Mouse (Mus musculus): ENCODE data around the gene Wdr18. TPM values are rescaled to one million over a fixed set of nuclear protein-coding genes. Genes with fewer than 3 reads are reported as not detected.

Gene Wdr18
- polyA plus RNA-seq, 1 experiment, result 25.0 TPM

DNA sequence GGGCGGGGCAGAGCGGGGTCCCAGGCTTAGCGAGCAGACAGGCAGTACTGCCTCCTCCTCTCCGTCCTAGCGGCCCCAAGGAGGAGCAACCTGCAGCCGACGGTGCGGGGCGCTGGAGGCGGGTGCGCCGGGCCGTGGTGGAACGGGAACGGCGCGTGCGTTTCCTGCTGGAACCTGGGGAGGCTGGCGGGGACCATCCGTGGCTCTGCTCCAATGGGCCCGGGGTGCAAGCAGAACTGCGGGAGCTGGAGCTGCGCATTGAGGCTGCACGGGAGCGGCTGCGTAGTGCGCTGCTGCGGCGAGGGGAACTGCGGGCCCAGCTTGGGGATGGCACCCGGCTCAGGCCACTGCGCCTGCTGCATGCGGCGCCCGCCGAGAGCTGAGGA is 16.8 kb downstream of the Wdr18 start:
- DNase-seq (ENCODE audit: low spot score), result no peak

DNA sequence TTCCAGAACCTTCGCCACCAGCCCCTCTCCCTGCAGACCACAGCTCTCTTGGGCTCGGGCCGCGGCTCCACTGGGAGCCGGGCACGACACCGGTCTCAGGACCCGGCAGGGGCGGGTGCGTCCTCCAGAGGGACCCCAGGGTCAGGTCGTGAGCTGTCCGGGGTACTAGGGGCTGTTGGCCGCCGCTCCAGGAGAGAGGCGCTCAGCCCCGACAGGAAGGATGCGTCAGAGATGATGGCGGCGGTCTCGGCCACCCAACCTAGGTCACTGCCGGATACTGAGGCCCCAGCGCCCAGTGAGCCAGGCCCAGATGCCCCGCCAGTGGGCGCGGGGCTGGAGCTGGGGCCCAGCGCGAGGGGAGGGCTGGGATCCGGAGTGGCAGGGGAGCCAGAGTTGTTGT is 17.4 kb downstream of the Wdr18 start:
- no peak for DNase-seq (ENCODE audit: low spot score)

DNA sequence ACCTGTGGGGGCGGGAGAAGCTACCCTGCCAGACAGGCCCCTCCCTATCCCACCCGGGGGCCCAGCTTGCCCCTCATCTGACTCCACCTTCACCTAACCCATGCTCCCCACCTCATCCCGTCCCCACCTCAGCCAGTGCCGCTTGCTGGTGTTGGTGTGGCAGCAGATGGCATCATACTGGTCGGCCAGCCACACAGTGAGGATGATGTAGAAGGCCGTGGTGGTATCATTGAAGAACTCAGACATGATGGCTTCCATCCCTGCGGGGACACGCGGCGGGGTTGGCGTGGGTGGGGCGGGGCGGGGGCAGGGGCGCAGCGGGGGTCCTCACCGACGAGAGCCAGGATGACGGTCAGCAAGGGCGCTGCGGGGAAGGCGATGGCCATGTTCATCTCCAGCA is 18.1 kb downstream of the Wdr18 start:
- DNase-seq (ENCODE audit: low spot score), result no peak

DNA sequence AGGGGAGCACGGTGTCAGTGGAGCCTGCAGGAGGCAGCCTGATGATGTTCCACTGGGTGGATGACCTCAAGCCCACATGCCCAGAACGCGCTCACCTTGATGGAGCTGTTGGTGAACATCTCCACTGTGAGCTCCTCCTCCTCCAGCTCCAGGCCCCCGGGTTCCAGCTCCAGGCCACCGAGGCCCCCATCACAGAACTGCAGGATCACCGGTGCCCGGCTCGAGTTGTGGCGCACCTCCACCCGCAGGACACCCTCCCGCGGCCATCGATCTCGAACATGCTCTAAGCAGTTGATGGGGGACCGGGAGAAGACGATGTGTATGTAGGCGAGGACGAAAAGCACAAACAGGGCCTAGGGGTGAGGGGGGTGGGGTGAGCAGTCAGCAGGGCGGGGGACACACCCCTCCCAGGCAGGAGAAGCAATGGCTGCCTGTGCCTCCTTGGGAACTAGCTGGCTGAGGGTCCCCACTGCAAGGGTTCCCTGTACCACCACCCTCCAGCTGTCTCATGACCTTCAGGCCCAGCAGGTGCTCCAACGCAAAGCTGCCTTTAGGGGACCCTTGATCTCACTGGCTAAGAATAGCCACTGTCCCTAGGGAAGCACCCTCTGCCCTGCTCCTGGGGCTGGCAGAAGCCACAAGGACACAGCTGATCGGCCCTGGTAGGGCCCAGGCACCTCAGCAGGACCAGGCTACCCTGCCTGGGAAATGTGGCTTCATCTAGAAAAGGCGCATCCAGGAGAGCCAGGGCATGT is 19.6 kb downstream of the Wdr18 start:
- DNase-seq (ENCODE audit: low spot score), result no peak

DNA sequence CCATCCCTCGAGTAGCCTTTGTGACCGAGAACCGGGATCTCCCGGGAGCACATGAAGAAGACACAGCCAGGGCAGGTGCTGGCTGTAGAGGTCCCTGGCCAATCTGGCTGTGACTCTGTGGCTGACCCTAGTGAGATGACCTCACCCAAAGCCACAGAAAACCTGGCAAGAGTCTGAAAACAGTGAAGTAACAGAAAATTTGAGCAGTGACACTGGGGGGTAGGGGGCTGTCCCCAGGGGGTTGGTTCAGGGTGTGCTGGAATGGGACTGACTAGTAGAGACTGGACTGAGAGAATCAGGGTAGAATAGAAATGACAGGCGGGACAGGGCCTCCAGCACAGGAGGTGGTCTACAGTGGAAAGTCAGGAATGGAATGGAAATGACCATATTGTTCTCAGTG is 23.3 kb downstream of the Wdr18 start:
- DNase-seq (ENCODE audit: low spot score), result no peak

DNA sequence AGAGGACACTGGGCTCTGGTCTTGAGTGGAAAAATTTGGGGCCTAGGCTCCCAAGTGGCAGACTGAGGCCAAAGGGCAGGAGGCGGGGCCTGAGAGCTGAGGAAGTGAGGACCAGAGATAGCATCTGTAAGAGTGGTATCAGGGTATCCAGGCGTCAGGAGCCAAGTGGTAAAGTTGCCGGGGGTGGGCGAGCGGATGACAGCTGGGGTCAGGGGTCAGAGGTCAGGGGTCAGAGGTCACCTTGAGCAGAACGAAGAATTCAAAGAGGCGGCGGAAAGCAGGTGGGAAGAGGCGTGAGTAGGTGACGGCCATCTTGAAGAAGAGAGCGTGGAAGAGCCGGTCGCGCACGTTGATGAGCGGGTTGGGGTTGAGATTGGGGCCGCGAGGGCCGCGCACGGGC is 23.7 kb downstream of the Wdr18 start:
- DNase-seq (ENCODE audit: low spot score), result peak; percentile 62

DNA sequence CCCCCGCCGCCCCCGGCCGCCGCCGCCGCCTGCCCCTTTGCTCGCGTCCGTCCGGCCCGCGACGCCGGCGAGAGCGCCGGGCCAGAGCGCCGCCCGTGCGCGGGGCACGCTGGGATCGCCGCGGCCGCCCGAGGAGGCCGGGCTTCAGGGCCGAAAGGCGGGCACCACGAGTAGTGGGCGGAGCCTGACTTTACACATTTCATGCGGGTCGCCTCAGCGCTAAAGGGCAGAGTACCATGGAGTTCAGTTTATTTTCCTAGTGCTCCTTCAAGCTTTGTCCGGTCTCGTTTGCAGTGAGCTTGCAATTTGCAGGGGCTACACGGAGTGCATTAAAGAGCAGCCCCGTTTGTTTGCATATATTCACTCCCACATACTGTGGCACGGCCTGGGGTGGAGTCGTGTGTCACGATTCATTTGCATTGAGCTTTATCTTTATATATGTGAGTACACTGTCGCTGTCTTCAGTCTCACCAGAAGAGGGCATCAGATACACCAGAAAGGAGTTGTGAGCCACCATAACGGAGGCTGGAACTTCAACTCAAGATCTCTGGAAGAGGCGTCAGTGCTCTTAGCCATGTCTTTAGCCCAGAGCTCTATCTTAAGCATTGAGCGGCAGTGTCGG is 24.4 kb downstream of the Wdr18 start, which contains the start of gene Tmem259:
TSS of gene Tmem259 (minus strand) at position 136 of the 622 bp plus-strand sequence.
- DNase-seq (ENCODE audit: low spot score), result peak; percentile 80

DNA sequence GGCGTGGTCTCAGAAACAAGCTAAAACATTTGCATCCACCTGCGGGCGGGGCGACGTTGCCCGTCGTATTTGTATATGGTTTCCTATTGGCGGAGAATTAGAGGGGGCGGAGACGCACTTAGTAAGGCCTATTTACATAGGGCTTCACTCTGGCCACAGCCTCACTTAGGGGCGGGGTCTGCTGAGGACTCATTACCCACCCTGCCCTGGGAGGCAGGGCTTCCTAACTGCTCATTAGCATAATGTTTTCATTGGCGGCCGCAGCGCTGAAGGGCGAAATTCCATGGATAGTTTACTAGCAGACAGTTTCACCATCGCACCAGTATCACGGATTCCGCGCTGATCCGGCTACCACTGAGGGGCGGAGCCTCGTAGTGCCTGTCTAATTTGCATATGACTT is 24.9 kb downstream of the Wdr18 start:
- DNase-seq (ENCODE audit: low spot score), result peak; percentile 79

DNA sequence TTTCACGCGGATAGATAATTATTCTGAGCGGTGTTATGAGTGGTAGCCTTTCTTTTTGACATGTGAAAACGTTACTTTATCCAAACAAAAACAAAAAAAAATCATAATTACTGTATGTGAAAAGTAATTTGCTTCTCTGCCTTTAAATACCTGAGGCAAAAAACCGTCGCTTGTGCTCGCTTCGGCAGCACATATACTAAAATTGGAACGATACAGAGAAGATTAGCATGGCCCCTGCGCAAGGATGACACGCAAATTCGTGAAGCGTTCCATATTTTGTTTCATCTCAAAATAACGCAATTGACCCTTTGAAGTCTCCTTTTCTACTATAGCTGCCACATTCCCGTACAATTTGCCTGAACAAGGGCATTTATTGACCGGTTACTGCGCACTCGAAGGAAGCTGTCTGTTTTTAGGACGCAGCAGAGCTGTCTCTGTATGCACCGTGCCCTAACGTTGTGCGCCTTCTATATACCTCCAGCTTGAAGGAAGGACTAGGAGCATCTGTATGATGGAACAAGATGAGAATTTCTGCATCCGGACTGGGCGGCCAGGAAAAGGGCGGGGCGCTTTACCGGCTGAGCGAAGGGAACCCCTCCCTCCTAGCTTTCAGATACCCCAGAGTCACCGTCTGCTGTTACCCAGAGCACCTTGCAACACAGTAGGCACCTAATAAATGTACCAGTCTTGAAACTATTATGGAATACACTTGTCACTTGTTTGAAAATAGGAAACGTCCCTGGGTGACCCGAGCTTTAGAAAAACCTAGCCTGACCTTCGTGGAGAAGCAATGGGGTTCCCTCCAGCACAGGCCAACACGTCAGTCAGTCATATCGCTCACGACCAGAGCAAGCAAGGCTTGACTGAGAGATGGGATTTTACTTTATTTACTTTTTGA is 25.6 kb downstream of the Wdr18 start:
- DNase-seq (ENCODE audit: low spot score), result no peak

DNA sequence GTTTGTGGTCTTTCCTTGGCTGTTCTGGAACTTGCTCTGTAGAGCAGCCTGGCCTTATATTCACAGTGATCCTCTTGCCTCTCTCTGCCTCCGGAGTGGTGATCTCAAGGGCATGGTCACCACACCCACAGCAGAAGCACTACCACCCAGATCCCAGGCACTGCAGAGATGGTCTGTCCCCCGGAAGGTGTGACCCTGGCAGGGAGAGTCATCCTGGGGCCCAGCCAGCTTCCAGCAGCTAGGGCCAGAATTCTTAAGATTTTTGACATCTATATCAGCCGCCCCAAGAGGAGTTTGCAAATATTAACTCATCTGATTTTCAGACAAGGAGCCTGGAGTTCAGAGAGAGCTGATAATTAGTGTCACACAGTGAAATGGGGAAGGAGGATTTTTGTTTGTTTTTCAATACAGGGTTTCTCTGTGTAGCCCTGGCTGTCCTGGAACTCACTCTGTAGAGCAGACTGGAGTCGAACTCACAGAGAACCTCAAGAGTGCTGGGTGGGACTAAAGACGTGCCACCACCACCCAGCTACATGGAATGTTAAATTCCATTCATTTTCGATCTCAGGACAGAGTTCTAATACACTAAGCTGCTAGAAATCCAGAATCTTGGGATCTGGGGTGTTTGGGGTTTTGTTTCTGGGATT is 26.4 kb downstream of the Wdr18 start:
- no peak for DNase-seq (ENCODE audit: low spot score)

DNA sequence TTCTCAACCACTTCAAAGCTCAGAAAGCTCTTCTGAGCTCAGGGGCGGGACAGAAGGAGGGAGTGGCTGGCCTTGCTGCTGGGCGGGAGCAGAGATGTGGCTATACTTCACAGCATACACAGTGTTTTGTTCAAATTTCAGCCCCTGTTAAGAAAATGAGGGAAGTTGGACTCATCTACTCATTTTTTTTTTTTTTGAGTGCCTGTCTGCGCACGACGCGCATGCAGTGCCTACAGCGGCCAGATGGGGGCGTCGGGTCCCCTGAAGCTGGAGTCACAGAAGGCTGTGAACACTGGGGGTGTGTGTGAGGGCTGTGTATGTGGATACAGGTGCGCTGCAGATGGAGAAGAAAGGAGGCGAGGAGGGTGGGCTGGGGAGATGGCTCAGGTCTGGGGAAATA is 27.0 kb downstream of the Wdr18 start:
- DNase-seq (ENCODE audit: low spot score), result peak; percentile 75

DNA sequence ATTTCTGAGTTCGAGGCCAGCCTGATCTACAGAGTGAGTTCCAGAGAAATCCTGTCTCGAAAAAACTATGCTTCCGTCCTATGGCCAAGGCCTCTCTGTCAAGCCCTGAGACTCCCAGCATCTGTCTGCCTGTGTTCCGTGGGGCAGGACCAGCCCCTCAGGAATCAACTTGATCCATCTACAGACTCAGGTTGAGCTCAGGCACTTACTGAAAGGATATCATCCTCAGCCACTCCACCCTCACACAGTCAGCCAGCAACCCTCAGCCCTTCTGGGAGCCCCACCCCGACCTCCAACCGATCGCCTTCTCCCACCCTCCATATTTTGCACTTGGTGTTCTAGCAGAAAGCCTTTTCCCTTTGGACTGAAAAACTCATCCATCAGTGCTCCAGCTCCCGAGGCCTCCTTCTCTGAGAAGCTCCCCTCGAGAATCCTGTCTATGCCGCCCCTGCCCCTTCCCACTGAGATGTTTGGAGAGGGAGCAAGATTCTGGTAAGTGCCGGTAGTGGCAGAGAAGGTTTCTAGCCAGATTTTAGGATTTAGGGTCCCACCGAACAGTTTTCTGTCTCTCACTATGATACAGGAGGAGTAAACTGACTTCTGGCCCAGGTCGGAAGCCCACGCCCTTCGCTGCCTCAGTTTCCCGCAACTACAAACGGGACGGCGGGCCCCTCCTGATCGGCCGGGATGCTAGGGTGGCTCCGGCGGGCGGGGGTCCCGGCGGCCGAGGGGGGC is 28.0 kb downstream of the Wdr18 start:
- no peak for DNase-seq (ENCODE audit: low spot score)

DNA sequence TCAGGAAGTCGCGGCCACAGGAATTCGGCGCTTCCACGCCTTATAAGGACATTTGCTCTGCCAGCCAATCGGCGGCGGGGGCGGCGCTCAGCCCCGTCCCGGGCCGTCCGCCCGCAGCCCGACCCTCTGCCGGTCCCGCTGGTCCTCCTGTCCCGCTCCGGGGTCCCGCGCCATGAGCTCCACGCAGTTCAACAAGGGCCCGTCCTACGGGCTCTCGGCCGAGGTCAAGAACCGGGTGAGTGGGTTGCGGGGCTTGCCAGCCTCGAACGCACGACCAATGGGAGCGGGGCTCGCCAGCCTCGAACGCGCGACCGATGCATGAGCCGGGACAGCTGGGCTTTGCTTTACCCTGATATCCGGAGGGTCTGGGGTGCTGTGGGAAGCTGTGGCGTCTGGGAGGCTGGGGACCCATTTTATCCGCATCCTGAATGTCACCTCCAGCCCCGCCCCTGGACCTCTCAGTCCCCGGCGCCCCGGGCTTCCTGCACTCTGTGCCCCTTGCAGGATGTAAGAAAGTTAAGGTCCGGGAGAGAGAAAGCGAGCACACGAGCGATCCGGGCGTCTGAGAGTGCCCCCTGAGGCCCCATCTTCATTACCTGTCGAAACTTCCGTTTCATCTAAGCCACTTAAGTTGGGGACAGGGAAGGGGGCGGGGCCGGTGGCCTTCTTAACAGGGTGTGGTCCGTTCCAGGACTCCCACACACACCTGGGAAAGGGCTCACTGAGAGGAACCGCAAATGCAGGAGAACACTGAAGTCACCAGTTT is 28.7 kb downstream of the Wdr18 start, which contains the start of gene Cnn2:
TSS of gene Cnn2 (plus strand) at position 79 of the 766 bp plus-strand sequence.
- DNase-seq (ENCODE audit: low spot score), result peak; percentile 65

DNA sequence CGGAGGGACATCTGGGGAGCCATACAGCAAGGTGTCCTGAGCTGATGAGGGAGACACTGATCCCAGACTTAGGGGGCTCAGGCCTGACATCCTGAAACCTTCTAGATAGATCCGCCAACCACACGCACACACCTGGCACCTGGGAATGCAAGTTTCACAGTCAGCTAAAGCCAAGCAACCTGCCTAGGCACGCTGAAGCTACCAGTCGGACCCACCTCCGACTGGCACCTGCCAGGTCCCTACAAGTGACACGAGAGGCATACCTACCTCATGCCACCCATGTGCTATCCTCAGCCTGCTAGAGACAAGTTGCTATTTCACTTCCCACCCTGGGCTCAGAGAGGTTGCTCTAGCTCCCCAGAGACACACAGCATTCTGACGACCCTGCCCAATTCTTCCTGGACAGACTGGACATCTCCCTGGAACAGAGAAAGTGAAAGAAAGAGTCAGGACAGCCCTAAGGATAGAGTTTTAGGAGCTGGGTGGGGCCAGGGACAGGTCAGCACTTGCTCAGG is 29.4 kb downstream of the Wdr18 start:
- no peak for DNase-seq (ENCODE audit: low spot score)

DNA sequence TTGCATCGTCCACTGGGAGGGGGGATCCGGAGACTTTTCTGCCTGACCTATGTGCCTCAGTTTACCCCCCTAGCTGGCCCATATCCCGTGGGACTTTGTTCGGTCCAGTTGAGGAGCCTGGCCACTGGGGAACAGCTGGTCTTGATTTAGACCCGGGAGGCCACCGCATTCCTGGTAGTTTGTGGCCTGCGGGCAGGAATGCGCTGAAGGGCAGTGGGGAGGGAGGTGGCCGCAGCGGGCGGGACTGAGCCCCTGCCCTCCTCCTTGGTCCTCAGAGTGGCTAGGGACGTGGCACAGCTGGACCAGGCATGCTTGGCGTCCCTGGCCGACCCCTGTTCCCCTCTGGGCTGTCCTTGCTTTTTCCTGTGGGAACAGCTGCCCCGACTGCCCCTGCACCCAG is 29.9 kb downstream of the Wdr18 start:
- DNase-seq (ENCODE audit: low spot score), result no peak

DNA sequence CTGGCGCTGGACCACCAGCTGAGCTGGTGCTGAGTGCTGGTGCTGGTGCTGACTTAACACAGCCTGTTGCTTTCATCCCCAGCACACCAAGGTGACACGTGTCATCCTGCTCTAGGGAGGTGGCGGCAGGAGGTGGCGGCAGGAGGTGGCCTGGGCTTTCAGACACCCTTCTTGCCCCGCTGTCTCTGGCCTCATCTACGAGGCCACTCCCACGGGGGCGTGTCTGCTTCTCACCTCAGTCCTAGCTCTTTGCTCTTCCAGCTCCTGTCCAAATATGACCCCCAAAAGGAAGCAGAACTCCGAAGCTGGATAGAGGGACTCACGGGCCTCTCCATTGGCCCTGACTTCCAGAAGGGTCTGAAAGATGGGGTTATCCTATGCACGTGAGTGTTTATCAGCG is 31.1 kb downstream of the Wdr18 start:
- no peak for DNase-seq (ENCODE audit: low spot score)

DNA sequence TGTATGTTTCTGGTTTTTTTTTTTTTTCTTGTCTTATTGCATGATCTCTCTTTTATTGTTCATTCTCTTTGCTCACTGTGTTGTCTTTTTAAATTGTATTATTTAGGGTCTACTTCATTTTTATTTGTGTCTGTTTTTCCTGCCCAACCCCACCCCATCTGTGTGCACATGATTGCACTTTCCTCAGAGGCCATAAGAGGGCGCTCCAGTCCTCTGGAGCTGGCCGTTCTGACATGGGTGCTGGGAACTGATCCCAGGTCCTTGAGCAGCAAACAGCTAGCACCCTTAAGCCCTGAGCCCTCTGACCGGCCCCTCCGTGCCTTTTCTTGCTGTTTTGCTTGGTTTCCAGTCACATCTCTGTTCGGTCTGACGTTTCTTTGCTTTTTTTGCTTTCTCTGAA is 31.6 kb downstream of the Wdr18 start:
- no peak for DNase-seq (ENCODE audit: low spot score)

DNA sequence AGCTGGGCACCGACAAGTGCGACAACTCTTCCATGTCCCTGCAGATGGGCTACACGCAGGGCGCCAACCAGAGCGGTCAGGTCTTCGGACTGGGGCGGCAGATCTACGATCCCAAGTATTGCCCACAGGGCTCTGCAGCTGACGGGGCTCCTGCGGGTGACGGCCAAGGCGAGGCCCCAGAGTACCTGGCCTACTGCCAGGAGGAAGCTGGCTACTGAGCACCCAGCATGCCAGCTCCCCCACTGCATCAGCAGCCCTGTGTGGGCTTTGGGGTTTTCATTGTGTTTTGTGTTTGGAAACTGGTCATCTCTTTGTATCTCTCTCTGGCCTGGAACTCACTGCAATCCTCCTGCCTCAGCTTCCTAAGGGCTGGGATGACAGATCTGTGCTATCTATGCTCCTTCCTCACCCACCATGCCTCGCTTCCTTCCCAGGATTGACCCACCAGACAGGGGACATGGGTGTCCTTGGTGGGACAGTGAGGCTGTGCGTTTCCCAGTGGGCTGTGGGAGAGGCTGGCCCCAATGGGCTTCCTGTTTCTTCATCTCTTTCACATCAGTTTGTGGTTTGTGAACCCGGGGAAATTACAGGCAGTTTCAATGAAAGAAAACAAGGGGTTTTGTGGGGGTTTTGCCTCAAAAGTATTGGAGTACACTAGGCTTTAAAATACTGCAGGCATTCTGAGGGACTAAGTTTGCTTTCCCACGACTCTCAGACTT is 34.6 kb downstream of the Wdr18 start:
- DNase-seq (ENCODE audit: low spot score), result no peak

DNA sequence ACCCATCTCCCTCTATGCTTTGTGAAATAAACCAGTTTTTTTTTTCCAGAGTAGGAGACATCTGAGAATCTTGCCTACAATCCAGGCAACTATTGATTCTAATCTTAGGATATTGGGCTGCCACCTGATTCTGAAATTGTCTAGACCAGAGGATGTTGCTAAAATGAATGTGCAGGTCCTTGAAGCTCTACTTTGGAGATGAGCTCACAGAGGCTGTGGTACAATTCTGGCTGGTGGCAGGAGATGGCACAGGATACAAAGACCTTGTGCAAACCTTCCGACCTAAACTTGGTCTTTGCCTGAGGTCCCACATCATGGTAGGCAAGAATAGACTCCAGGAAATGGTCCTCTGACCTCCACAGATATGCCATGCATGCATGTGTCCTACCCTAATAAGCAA is 35.7 kb downstream of the Wdr18 start:
- no peak for DNase-seq (ENCODE audit: low spot score)

All from urinary bladder, adult 2 months (tissue).